Mouse (Mus musculus): Measurements from ENCODE around the gene Fmnl1. TPM values are rescaled to one million over a fixed set of nuclear protein-coding genes. Genes with fewer than 3 reads are reported as not detected.

The Fmnl1 gene
- polyA plus RNA-seq, 1 experiment = 235 TPM

DNA sequence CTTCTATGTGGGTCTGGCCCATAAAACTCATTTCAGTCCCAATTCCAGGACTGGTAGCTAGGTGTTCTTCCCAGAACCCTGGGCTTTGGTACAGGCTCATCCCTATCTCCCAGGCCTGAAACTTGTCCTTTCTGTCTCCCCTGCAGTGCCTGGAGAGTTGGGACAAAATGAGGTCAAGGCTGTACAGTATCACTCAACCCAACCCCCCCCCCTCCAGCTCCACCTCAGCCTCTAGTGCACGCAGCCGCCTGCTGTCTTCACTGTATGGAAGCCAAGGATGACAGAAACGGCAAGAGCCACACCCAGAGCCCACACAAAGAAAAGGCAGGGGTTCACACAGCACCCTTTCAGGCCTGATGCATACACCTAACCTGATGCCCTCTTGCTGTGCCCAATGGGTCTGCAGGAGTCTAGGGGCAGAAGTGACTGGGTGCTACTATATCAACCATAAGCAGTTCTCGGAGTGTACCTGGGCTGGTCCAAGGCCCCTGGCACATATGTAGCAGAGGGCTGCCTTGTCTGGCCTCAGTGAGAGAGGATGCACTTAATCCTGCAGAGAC lies 75.9 kb downstream of the Fmnl1 start:
- TF ChIP-seq POLR2A (IDR thresholded peaks at IDR 0.05; ENCODE audit: control insufficient read depth, extremely low read depth, insufficient read depth, low read length, poor library complexity) (no peak), CTCF (IDR thresholded peaks at IDR 0.05; ENCODE audit: borderline replicate concordance, control insufficient read depth, extremely low read depth, insufficient read depth, low read length, poor library complexity) (no peak)
- WGBS = 60% methylated on average over 4 of the region's 4 CpGs
- no peaks in the 10 kb centered on the region for H3K36me3 ChIP-seq (ENCODE audit: control insufficient read depth, insufficient read depth, low read length)
- DNase-seq = no peak
- no peak overlapping the region for H3K4me3 ChIP-seq (ENCODE audit: control insufficient read depth, insufficient read depth, low read length)
- peaks cover 15% of the 10 kb centered on the region for H3K4me1 ChIP-seq (replicated peaks; ENCODE audit: control insufficient read depth, insufficient read depth, low read length)
- no peak overlapping the region for H3K27ac ChIP-seq (ENCODE audit: control insufficient read depth, insufficient read depth, low read length)
- H3K27me3 ChIP-seq (ENCODE audit: control insufficient read depth, insufficient read depth, low read length) = no peaks in the 10 kb centered on the region

DNA sequence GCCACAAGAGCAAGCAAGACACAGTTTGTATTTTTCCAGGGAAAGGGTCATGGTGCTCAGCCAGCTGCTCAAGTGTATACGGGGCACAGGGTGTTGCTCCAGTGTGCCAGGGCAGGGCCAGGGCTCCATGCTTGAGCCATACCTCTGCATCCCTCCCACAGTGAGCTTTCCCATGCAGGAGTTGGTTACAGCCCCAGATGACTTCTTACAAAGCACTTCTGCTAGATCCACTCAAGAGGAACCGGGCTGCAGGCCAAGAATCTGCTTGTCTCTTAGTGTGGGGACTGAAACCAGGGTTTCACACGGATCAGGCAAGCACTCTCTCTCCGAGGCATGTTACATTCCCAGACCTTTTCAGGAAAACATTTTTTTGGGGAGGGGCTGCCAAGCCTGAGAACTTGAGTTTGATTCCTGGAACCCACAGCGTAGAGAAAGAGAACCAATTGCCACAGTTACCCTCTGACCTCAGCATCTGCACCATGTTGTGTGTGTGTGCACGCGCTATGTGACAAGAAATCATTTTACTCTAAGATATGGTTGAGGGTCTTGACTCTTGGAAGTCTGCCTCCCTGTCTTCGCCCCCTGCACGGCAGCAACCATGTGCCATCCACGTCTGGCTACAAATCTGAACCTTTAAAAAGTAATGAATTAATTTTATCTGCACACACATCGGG lies 76.7 kb downstream of the Fmnl1 start:
- Histone ChIP-seq H3K36me3 (ENCODE audit: control insufficient read depth, insufficient read depth, low read length) (no peaks in the 10 kb centered on the region), H3K4me3 (ENCODE audit: control insufficient read depth, insufficient read depth, low read length) (no peak overlapping the region), H3K27ac (ENCODE audit: control insufficient read depth, insufficient read depth, low read length) (no peak overlapping the region), H3K27me3 (ENCODE audit: control insufficient read depth, insufficient read depth, low read length) (no peaks in the 10 kb centered on the region), H3K4me1 (replicated peaks; ENCODE audit: control insufficient read depth, insufficient read depth, low read length) (peaks cover 21% of the 10 kb centered on the region)
- DNase-seq = no peak
- WGBS = 88% methylated on average over 11 of the region's 11 CpGs
- TF ChIP-seq CTCF (IDR thresholded peaks at IDR 0.05; ENCODE audit: borderline replicate concordance, control insufficient read depth, extremely low read depth, insufficient read depth, low read length, poor library complexity) (no peak), POLR2A (IDR thresholded peaks at IDR 0.05; ENCODE audit: control insufficient read depth, extremely low read depth, insufficient read depth, low read length, poor library complexity) (no peak)

Other genes starting within 250 kb of the Fmnl1 start
- gene Kif18b, start 246.0 kb upstream of the Fmnl1 start, polyA plus RNA-seq (2012; rRNA removed) = 45.1 and 60.0 TPM in 2 replicates
- 0.08 and 0.20 TPM in 2 replicates for gene C1ql1, start 224.4 kb upstream of the Fmnl1 start, polyA plus RNA-seq (2012; rRNA removed)
- gene Nmt1, start 142.9 kb upstream of the Fmnl1 start, polyA plus RNA-seq (2012; rRNA removed) = 52.5 and 60.8 TPM in 2 replicates
- 77.5 and 88.2 TPM in 2 replicates for gene Dcakd, start 142.8 kb upstream of the Fmnl1 start, polyA plus RNA-seq (2012; rRNA removed)
- 3.9 and 5.4 TPM in 2 replicates for gene Plcd3, start 69.4 kb upstream of the Fmnl1 start, polyA plus RNA-seq (2012; rRNA removed)
- gene Acbd4, start 69.4 kb upstream of the Fmnl1 start, polyA plus RNA-seq (2012; rRNA removed) = 28.8 and 29.5 TPM in 2 replicates
- 18.2 and 18.4 TPM in 2 replicates for gene Hexim1, start 54.9 kb upstream of the Fmnl1 start, polyA plus RNA-seq (2012; rRNA removed)
- 4.9 and 6.9 TPM in 2 replicates for gene Hexim2, start 38.7 kb upstream of the Fmnl1 start, polyA plus RNA-seq (2012; rRNA removed)
- 0.23 and 0.35 TPM in 2 replicates for gene 1700023F06Rik, start 37.5 kb downstream of the Fmnl1 start, polyA plus RNA-seq (2012; rRNA removed)
- gene Spata32, start 47.3 kb downstream of the Fmnl1 start, polyA plus RNA-seq (2012; rRNA removed) = not detected in 2 replicates
- 40.7 and 41.3 TPM in 2 replicates for gene Map3k14, start 96.4 kb downstream of the Fmnl1 start, polyA plus RNA-seq (2012; rRNA removed)
- gene Arhgap27, start 192.6 kb downstream of the Fmnl1 start, polyA plus RNA-seq (2012; rRNA removed) = 124 and 125 TPM in 2 replicates
- 43.6 and 46.4 TPM in 2 replicates for gene Plekhm1, start 241.6 kb downstream of the Fmnl1 start, polyA plus RNA-seq (2012; rRNA removed)

Data from thymus, adult 2 months (tissue).